Mouse (Mus musculus) kidney, postnatal 4 days (tissue): ENCODE measurements at regions not wholly inside any gene's neighbourhood (a gene's known extent, or its start where the extent isn't known, plus 50 kb on each side); places are given as distances from the start of the nearest gene placed in this dataset.
A peak's percentile ranks its signal among the peaks of the same experiment; 100 is the strongest.

Source experiments
- DNase-seq, 2 experiments: peaks; one replicate each; pipeline ENCODE4 v3.0.0; 2021; ENCODE audit warnings: mixed read lengths in 2 of 2

GRCm38 (mm10) chr4:96895223-96895622 lies 110.2 kb upstream of the Gm12695 start:
- DNase-seq, result no peak

GRCm38 (mm10) chr4:96881077-96881476 lies 96.1 kb upstream of the Gm12695 start:
- DNase-seq, result no peak

- DNase-seq, result no peak
These were observed 93.0 kb upstream of the Gm12695 start for GRCm38 (mm10) chr4:96878016-96878415.

GRCm38 (mm10) chr4:96874644-96875043 lies 89.7 kb upstream of the Gm12695 start:
- peak; percentile 2 to 4 for DNase-seq

- DNase-seq, result no peak
These were observed 60.2 kb upstream of the Gm12695 start for GRCm38 (mm10) chr4:96845170-96845569.
